Mouse (Mus musculus) large intestine, adult 2 months (tissue): Measurements from ENCODE around the gene Elmod2. TPM values are rescaled to one million over a fixed set of nuclear protein-coding genes. Genes with fewer than 3 reads are reported as not detected.

ENCODE experiments used
- DNase-seq: peaks from one replicate; pipeline ENCODE4 v3.0.0-alpha.2; 2012; ENCODE audit warnings: low read depth, low spot score
- WGBS: fragments of 180-500 bp; shearing (Covaris S2); methylation state at CpG from one replicate; pipeline ENCODE4 v1.1.7; 2018; 5-methylcytosine and 5-hydroxymethylcytosine counted together
- polyA plus RNA-seq: library from polyadenylated mRNA; depleted of rRNA; stranded (reverse); fragments of >200 nt; gene quantifications from 2 replicates; pipeline ENCODE4 v1.2.3, GENCODE M21; 2012; rRNA removed

Gene Elmod2
- polyA plus RNA-seq, 1 experiment = 2.3 TPM

DNA sequence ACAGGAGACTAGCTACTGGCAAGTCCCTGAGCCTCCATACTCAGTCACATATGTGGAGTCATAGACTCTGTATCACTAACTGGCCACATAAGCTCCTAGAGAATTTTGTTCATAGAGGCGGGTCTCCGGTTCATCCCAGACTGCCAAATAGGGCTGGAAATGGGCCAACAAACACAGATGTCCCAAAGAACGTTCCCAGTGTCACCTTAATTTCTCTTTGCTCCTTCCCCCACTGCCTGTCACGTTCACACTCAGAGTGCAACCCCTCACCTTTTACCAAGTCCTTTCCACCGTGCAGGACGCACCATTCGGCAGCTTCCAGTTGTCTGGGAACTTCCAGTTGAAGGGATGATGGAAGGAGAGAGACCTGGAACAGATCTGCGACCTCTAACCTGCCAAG, 46.9 kb downstream of the Elmod2 start:
- no peak for DNase-seq
- 66% methylated on average over 8 of the region's 8 CpGs for whole genome bisulfite sequencing

GRCm38 (mm10) chr8:83278431-83278830, 53.9 kb downstream of the Elmod2 start:
- no peak for DNase-seq
- WGBS = 70% methylated on average over 6 of the region's 6 CpGs

- WGBS = 70% methylated on average over 11 of the region's 11 CpGs
- DNase-seq = no peak
Measured at GRCm38 (mm10) chr8:83274470-83274869, 57.8 kb downstream of the Elmod2 start.

DNA sequence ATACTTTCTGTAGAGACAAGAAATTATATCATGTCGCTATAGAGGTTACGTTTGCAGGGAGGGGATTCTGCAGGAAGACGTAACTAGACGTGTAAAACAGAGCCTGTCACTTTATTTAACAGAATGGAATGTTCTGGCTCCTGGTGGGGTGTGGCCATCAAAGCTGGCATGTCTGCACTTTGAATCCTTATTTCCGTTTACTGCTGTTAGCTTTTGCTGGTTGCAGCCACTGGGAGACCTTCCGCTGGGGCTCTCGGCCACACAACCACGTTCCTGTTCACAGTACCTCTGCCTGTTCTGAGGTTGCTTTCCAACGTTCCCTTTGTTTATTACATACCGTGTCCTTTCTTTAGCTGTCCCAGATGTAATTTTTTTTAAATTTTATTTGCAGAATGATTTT, 59.8 kb downstream of the Elmod2 start:
- 25% methylated on average over 10 of the region's 10 CpGs for WGBS
- peak; percentile 27 for DNase-seq

- 94% methylated on average over 14 of the region's 14 CpGs for WGBS
- DNase-seq = no peak
Measured at GRCm38 (mm10) chr8:83271172-83271571, 61.1 kb downstream of the Elmod2 start.

Other genes starting within 250 kb of the Elmod2 start
- gene Tbc1d9, start 167.1 kb downstream of the Elmod2 start, polyA plus RNA-seq = 5.1 and 7.0 TPM in 2 replicates
- 0.17 and 0.41 TPM in 2 replicates for gene Gm10645, start 166.3 kb downstream of the Elmod2 start, polyA plus RNA-seq
- gene Ucp1, start 42.1 kb downstream of the Elmod2 start, polyA plus RNA-seq = 0.12 TPM in 1 of 2 replicates, not detected in the other
- not detected in 2 replicates for gene Mgat4d, start 16.0 kb upstream of the Elmod2 start, polyA plus RNA-seq
- 0.03 and 0.04 TPM in 2 replicates for gene Clgn, start 57.4 kb upstream of the Elmod2 start, polyA plus RNA-seq
- 2.6 and 8.2 TPM in 2 replicates for gene Scoc, start 125.9 kb upstream of the Elmod2 start, polyA plus RNA-seq
- not detected in 2 replicates for gene Olfr370, start 203.3 kb upstream of the Elmod2 start, polyA plus RNA-seq
- gene Ndufb7, start 234.2 kb upstream of the Elmod2 start, polyA plus RNA-seq = 479 and 502 TPM in 2 replicates